Mouse (Mus musculus): ENCODE measurements around the gene Cldn22.
"Not testable (repeated sequence)": the region's sequence is repeated elsewhere in the genome, so short reads cannot be mapped to it uniquely, and the experiment has no call there.

The Cldn22 gene

GRCm38 (mm10) chr8:47824182-47824581 lies at the start of gene Cldn22:
Gene Cldn22, plus strand, starts transcription at chr8:47824482.
- no peak for DNase-seq (ENCODE audit: low spot score in 2 of 2)

- DNase-seq (ENCODE audit: low spot score in 2 of 2): no peak
Measured at GRCm38 (mm10) chr8:47777415-47777814, 46.9 kb upstream of the Cldn22 start.

GRCm38 (mm10) chr8:47779589-47779988 lies 44.7 kb upstream of the Cldn22 start:
- no peak for DNase-seq (ENCODE audit: low spot score in 2 of 2)

- DNase-seq (ENCODE audit: low spot score in 2 of 2): no peak
Measured at GRCm38 (mm10) chr8:47781881-47782280, 42.4 kb upstream of the Cldn22 start.

- no peak for DNase-seq (ENCODE audit: low spot score in 2 of 2)
Measured at GRCm38 (mm10) chr8:47783544-47783943, 40.7 kb upstream of the Cldn22 start.

GRCm38 (mm10) chr8:47783944-47784343 lies 40.3 kb upstream of the Cldn22 start:
- no peak for DNase-seq (ENCODE audit: low spot score in 2 of 2)

- DNase-seq (ENCODE audit: low spot score in 2 of 2): no peak
Measured at GRCm38 (mm10) chr8:47784436-47784835, 39.8 kb upstream of the Cldn22 start.

GRCm38 (mm10) chr8:47786323-47786722 lies 38.0 kb upstream of the Cldn22 start:
- DNase-seq (ENCODE audit: low spot score in 2 of 2): no peak

GRCm38 (mm10) chr8:47787705-47788104 lies 36.6 kb upstream of the Cldn22 start:
- DNase-seq (ENCODE audit: low spot score in 2 of 2): no peak

- DNase-seq (ENCODE audit: low spot score in 2 of 2): no peak
Measured at GRCm38 (mm10) chr8:47791986-47792385, 32.3 kb upstream of the Cldn22 start.

GRCm38 (mm10) chr8:47799438-47799837 lies 24.8 kb upstream of the Cldn22 start:
- DNase-seq (ENCODE audit: low spot score in 2 of 2): no peak

- DNase-seq (ENCODE audit: low spot score in 2 of 2): no peak
Measured at GRCm38 (mm10) chr8:47802349-47802748, 21.9 kb upstream of the Cldn22 start.

GRCm38 (mm10) chr8:47804262-47804661 lies 20.0 kb upstream of the Cldn22 start:
- no peak for DNase-seq (ENCODE audit: low spot score in 2 of 2)

GRCm38 (mm10) chr8:47809970-47810665 lies 14.2 kb upstream of the Cldn22 start:
- DNase-seq (ENCODE audit: low spot score in 2 of 2): no peak

GRCm38 (mm10) chr8:47810666-47811015 lies 13.6 kb upstream of the Cldn22 start:
- DNase-seq (ENCODE audit: low spot score in 2 of 2): no peak

GRCm38 (mm10) chr8:47811221-47811620 lies 13.1 kb upstream of the Cldn22 start:
- DNase-seq (ENCODE audit: low spot score in 2 of 2): no peak

GRCm38 (mm10) chr8:47819034-47819433 lies 5.2 kb upstream of the Cldn22 start:
- DNase-seq (ENCODE audit: low spot score in 2 of 2): no peak

- DNase-seq (ENCODE audit: low spot score in 2 of 2): no peak
Measured at GRCm38 (mm10) chr8:47820914-47821772, 3.1 kb upstream of the Cldn22 start.

GRCm38 (mm10) chr8:47821843-47822242 lies 2.4 kb upstream of the Cldn22 start, which contains the start of gene Cldn24:
Gene Cldn24, plus strand, starts transcription at chr8:47822143.
- no peak for DNase-seq (ENCODE audit: low spot score in 2 of 2)

GRCm38 (mm10) chr8:47822541-47822940 lies 1.7 kb upstream of the Cldn22 start:
- DNase-seq (ENCODE audit: low spot score in 2 of 2): not testable (repeated sequence)

- no peak for DNase-seq (ENCODE audit: low spot score in 2 of 2)
Measured at GRCm38 (mm10) chr8:47823777-47824176, 505 bp upstream of the Cldn22 start.

GRCm38 (mm10) chr8:47825596-47825995 lies 1.3 kb downstream of the Cldn22 start:
- DNase-seq (ENCODE audit: low spot score in 2 of 2): no peak

GRCm38 (mm10) chr8:47826911-47827310 lies 2.6 kb downstream of the Cldn22 start:
- DNase-seq (ENCODE audit: low spot score in 2 of 2): no peak
